Mouse (Mus musculus) MEL (cell line): ENCODE measurements around the gene Pafah1b2. TPM values are rescaled to one million over a fixed set of nuclear protein-coding genes. Genes with fewer than 3 reads are reported as not detected.

Experiments used
- DNase-seq: peaks from one replicate; pipeline ENCODE4 v3.0.0; 2011; ENCODE audit warnings: low read depth, low spot score
- H3K27ac ChIP-seq: 2 replicates; pipeline ENCODE4 v1.5.1; 2012; ENCODE audit warnings: low read depth, mild to moderate bottlenecking, control low read depth, low read length, moderate library complexity; ENCODE audit not compliant: control insufficient read depth
- H3K27me3 ChIP-seq, 2 experiments: fragments of 150-350 bp in 1 of 2; sonication (generic) in 1 of 2; 2 replicates each; pipeline ENCODE4 v1.6.1; 2012; ENCODE audit warnings: low read length in 2 of 2, mild to moderate bottlenecking in 2 of 2, improper control_type of control experiment in 1 of 2, moderate library complexity in 1 of 2; ENCODE audit not compliant: insufficient read depth in 2 of 2, control insufficient read depth in 1 of 2
- H3K36me3 ChIP-seq, 2 experiments: 2 replicates each; pipeline ENCODE4 v1.6.1; 2012 to 2014; ENCODE audit warnings: low read length in 2 of 2, improper control_type of control experiment in 1 of 2, inconsistent platforms in 1 of 2, mild to moderate bottlenecking in 1 of 2; ENCODE audit not compliant: insufficient read depth in 2 of 2, control insufficient read depth in 1 of 2
- H3K4me1 ChIP-seq, 2 experiments: fragments of 150-350 bp in 1 of 2; sonication (generic) in 1 of 2; 2 replicates each; pipeline ENCODE4 v1.6.1; 2012; ENCODE audit warnings: low read length in 2 of 2, improper control_type of control experiment in 1 of 2, mild to moderate bottlenecking in 1 of 2; ENCODE audit not compliant: insufficient read depth in 2 of 2, control insufficient read depth in 1 of 2
- H3K4me3 ChIP-seq, 2 experiments: fragments of 150-350 bp in 1 of 2; sonication (generic) in 1 of 2; 2 replicates each; pipeline ENCODE4 v1.5.1; 2012; ENCODE audit warnings: low read depth in 2 of 2, low read length in 2 of 2, mild to moderate bottlenecking in 2 of 2, moderate library complexity in 2 of 2, control low read depth in 1 of 2, improper control_type of control experiment in 1 of 2; ENCODE audit not compliant: control insufficient read depth in 1 of 2, insufficient read depth in 1 of 2
- H3K79me2 ChIP-seq: 2 replicates; pipeline ENCODE4 v1.6.1; 2012; ENCODE audit warnings: mild to moderate bottlenecking, low read length, moderate library complexity; ENCODE audit not compliant: control insufficient read depth, poor library complexity, insufficient read depth
- H3K9ac ChIP-seq: 2 replicates; pipeline ENCODE4 v1.6.1; 2012; ENCODE audit warnings: low read depth, mild to moderate bottlenecking, control low read depth, low read length, moderate library complexity; ENCODE audit not compliant: control insufficient read depth, poor library complexity, severe bottlenecking
- H3K9me3 ChIP-seq: fragments of 150-350 bp; sonication (generic); replicated peaks from 2 replicates; pipeline ENCODE4 v1.6.1; 2012; ENCODE audit warnings: mild to moderate bottlenecking, low read length, improper control_type of control experiment, moderate library complexity; ENCODE audit not compliant: insufficient read depth
- BHLHE40 ChIP-seq: IDR thresholded peaks from 2 replicates; pipeline ENCODE4 v1.6.1; 2012; ENCODE audit warnings: low read depth, mild to moderate bottlenecking, inconsistent platforms, low read length, improper control_type of control experiment, borderline replicate concordance
- CHD1 ChIP-seq: IDR thresholded peaks from 2 replicates; pipeline ENCODE4 v1.6.1; 2012; ENCODE audit warnings: low read depth, mild to moderate bottlenecking, inconsistent platforms, low read length, improper control_type of control experiment
- CHD2 ChIP-seq: IDR thresholded peaks from 2 replicates; pipeline ENCODE4 v1.6.1; 2011; ENCODE audit warnings: low read length, improper control_type of control experiment
- ELF1 ChIP-seq: IDR thresholded peaks from 2 replicates; pipeline ENCODE4 v1.6.1; 2014; ENCODE audit warnings: low read depth, mild to moderate bottlenecking, inconsistent platforms, low read length, improper control_type of control experiment, moderate library complexity
- EP300 ChIP-seq, 2 experiments: IDR thresholded peaks; 2 replicates each; pipeline ENCODE4 v1.6.1; 2011; ENCODE audit warnings: improper control_type of control experiment in 2 of 2, low read length in 2 of 2, low read depth in 1 of 2, mild to moderate bottlenecking in 1 of 2
- GATA1 ChIP-seq: IDR thresholded peaks from 2 replicates; pipeline ENCODE4 v1.6.1; 2011; ENCODE audit warnings: low read depth, low read length, improper control_type of control experiment
- KAT2A ChIP-seq: conservative IDR thresholded peaks from 2 replicates; pipeline ENCODE4 v1.6.1; 2012; ENCODE audit warnings: low read depth, low read length, improper control_type of control experiment, inconsistent platforms
- MAX ChIP-seq: IDR thresholded peaks from 2 replicates; pipeline ENCODE4 v1.6.1; 2011; ENCODE audit warnings: low read length, improper control_type of control experiment
- MEF2A ChIP-seq: IDR thresholded peaks from 2 replicates; pipeline ENCODE4 v1.6.1; 2014; ENCODE audit warnings: low read depth, mild to moderate bottlenecking, inconsistent platforms, low read length, improper control_type of control experiment; ENCODE audit not compliant: poor library complexity, insufficient replicate concordance, severe bottlenecking; ENCODE audit errors: extremely low read depth
- MXI1 ChIP-seq: IDR thresholded peaks from 2 replicates; pipeline ENCODE4 v1.6.1; 2011; ENCODE audit warnings: mild to moderate bottlenecking, low read depth, low read length, improper control_type of control experiment
- MYB ChIP-seq: IDR thresholded peaks from 2 replicates; pipeline ENCODE4 v1.6.1; 2011; ENCODE audit warnings: mild to moderate bottlenecking, low read depth, low read length, improper control_type of control experiment
- POLR2AphosphoS2 ChIP-seq: IDR thresholded peaks from 2 replicates; pipeline ENCODE4 v1.6.1; 2011; ENCODE audit warnings: low read length, improper control_type of control experiment
- POLR2AphosphoS5 ChIP-seq: IDR thresholded peaks from 2 replicates; pipeline ENCODE4 v1.6.1; 2012; ENCODE audit warnings: low read depth, borderline replicate concordance, mild to moderate bottlenecking, inconsistent platforms, low read length, moderate library complexity, mixed read lengths
- RCOR1 ChIP-seq: IDR thresholded peaks from 2 replicates; pipeline ENCODE4 v1.6.1; 2012; ENCODE audit warnings: low read depth, mild to moderate bottlenecking, inconsistent platforms, low read length, improper control_type of control experiment
- SIN3A ChIP-seq: IDR thresholded peaks from 2 replicates; pipeline ENCODE4 v1.6.1; 2012; ENCODE audit warnings: low read length, improper control_type of control experiment, inconsistent platforms
- SMC3 ChIP-seq: IDR thresholded peaks from 2 replicates; pipeline ENCODE4 v1.6.1; 2011; ENCODE audit warnings: low read depth, low read length, improper control_type of control experiment
- TAL1 ChIP-seq: IDR thresholded peaks from 2 replicates; pipeline ENCODE4 v1.6.1; 2012; ENCODE audit warnings: mild to moderate bottlenecking, inconsistent platforms, low read length, moderate library complexity, mixed read lengths
- TCF12 ChIP-seq: IDR thresholded peaks from 2 replicates; pipeline ENCODE4 v1.6.1; 2014; ENCODE audit warnings: low read depth, mild to moderate bottlenecking, inconsistent platforms, low read length, improper control_type of control experiment, moderate library complexity
- UBTF ChIP-seq: IDR thresholded peaks from 2 replicates; pipeline ENCODE4 v1.6.1; 2012; ENCODE audit warnings: low read depth, mild to moderate bottlenecking, inconsistent platforms, low read length, improper control_type of control experiment, moderate library complexity, borderline replicate concordance; ENCODE audit not compliant: insufficient read depth
- USF2 ChIP-seq, 2 experiments: IDR thresholded peaks; 2 replicates each; pipeline ENCODE4 v1.6.1; 2011 to 2012; ENCODE audit warnings: improper control_type of control experiment in 2 of 2, low read length in 2 of 2, borderline replicate concordance in 1 of 2, inconsistent platforms in 1 of 2, low read depth in 1 of 2, mild to moderate bottlenecking in 1 of 2; ENCODE audit not compliant: insufficient read depth in 1 of 2
- ZC3H11A ChIP-seq: IDR thresholded peaks from 2 replicates; pipeline ENCODE4 v1.6.1; 2012; ENCODE audit warnings: low read depth, mild to moderate bottlenecking, inconsistent platforms, low read length, improper control_type of control experiment
- polyA plus RNA-seq, 2 experiments: library from polyadenylated mRNA; stranded (reverse) in 1 of 2; unstranded in 1 of 2; fragments of >175 nt in 1 of 2; fragments of >200 nt in 1 of 2; gene quantifications; 2 replicates each; pipeline versions ENCODE4 v1.2.1 to v1.2.4; 2012; ENCODE audit warnings: low replicate concordance in 2 of 2, low read depth in 1 of 2; ENCODE audit not compliant: insufficient read length in 2 of 2, insufficient read depth in 1 of 2, missing spikeins in 1 of 2
- total RNA-seq: library from RNA; depleted of rRNA; stranded (reverse); fragments of 300-350 nt; gene quantifications from 2 replicates; pipeline ENCODE4 v1.2.3, GENCODE M21; 2012

Gene Pafah1b2
- total and polyA plus RNA-seq, 3 experiments: 127 to 178 (median 131) TPM

DNA sequence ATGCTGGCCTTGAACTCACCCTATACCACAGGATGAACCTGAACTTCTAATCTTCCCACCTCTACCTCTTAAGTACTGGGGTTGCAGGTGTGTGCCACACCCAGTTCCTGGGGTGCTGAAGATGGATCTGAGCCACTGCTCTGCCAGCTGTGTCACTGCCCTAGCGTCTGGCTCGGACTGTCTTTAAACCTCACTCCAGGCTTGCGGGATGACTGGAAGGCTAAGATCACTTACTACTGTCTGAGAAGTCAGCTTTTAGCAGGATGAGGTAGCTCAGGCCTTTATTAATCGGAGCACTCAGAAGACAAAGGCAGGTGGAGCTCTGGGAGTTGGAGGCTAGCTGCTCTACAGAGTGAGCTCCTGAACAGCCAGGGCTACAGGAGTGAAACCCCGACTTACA lies 17.7 kb upstream of the Pafah1b2 start:
- DNase-seq: no peak
- peaks cover 68% of the 10 kb centered on the region for H3K79me2 ChIP-seq
- TF ChIP-seq MYB (no peak), USF2 (IDR thresholded peaks at IDR 0.05; ENCODE audit: borderline replicate concordance in 1 of 2, insufficient read depth in 1 of 2, low read depth in 1 of 2, low read length in 2 of 2) (no peak), TCF12 (no peak), RCOR1 (no peak), CHD2 (no peak), MEF2A (no peak), MXI1 (no peak), MAX (no peak), EP300 (IDR thresholded peaks at IDR 0.05; ENCODE audit: low read depth in 1 of 2, low read length in 2 of 2) (no peak), SMC3 (no peak), CHD1 (no peak), SIN3A (no peak), ELF1 (no peak), POLR2AphosphoS2 (no peak), UBTF (no peak), POLR2AphosphoS5 (no peak)
- TF ChIP-seq, all 39 proteins: peak for 0
- Histone ChIP-seq H3K9ac (no peak overlapping the region), H3K27ac (no peak overlapping the region), H3K9me3 (no peaks in the 10 kb centered on the region), H3K4me3 (no peak overlapping the region), H3K36me3 (peaks cover 13% of the 10 kb centered on the region in 2 experiments), H3K4me1 (peaks cover 9 to 11% of the 10 kb centered on the region in 2 experiments), H3K27me3 (no peaks in the 10 kb centered on the region)

DNA sequence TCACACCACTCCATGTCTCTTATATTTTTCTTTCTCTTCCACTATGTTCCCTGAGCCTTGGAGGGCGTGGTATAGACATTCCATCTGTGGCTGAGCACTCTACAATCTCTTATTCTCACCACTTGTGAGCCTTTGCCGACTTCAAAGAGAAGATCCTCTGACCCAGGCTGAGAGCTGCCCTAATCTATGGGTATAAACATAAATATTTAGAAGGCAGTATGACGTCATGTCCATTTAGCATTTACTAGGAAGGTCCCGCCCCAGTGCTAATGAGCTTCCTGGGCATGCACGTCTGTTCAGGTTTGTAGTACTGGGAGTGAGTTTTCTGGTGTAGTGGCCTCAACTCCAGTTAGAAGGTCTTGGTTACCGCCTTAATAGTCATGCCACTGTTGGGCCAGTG lies 17.0 kb upstream of the Pafah1b2 start:
- Histone ChIP-seq H3K27me3 (no peaks in the 10 kb centered on the region), H3K9me3 (no peaks in the 10 kb centered on the region), H3K27ac (no peak overlapping the region), H3K36me3 (peaks cover 13 to 17% of the 10 kb centered on the region in 2 experiments), H3K4me3 (no peak overlapping the region), H3K9ac (no peak overlapping the region), H3K79me2 (peaks cover 67% of the 10 kb centered on the region), H3K4me1 (peaks cover 11 to 13% of the 10 kb centered on the region in 2 experiments)
- no peak for DNase-seq
- TF ChIP-seq CHD1: no peak
- TF ChIP-seq GATA1: no peak
- TF ChIP-seq CHD2: no peak
- TF ChIP-seq RCOR1: no peak
- no peak for TF ChIP-seq KAT2A
- TF ChIP-seq BHLHE40: no peak
- TF ChIP-seq TAL1: no peak
- no peak for TF ChIP-seq ZC3H11A
